Mouse (Mus musculus): ENCODE results near the gene Tchp.

Gene Tchp

GRCm38 (mm10) chr5:114698044-114698746, 9.4 kb upstream of the Tchp start:
- DNase-seq, result no peak

GRCm38 (mm10) chr5:114699015-114699414, 8.5 kb upstream of the Tchp start:
- no peak for DNase-seq

DNA sequence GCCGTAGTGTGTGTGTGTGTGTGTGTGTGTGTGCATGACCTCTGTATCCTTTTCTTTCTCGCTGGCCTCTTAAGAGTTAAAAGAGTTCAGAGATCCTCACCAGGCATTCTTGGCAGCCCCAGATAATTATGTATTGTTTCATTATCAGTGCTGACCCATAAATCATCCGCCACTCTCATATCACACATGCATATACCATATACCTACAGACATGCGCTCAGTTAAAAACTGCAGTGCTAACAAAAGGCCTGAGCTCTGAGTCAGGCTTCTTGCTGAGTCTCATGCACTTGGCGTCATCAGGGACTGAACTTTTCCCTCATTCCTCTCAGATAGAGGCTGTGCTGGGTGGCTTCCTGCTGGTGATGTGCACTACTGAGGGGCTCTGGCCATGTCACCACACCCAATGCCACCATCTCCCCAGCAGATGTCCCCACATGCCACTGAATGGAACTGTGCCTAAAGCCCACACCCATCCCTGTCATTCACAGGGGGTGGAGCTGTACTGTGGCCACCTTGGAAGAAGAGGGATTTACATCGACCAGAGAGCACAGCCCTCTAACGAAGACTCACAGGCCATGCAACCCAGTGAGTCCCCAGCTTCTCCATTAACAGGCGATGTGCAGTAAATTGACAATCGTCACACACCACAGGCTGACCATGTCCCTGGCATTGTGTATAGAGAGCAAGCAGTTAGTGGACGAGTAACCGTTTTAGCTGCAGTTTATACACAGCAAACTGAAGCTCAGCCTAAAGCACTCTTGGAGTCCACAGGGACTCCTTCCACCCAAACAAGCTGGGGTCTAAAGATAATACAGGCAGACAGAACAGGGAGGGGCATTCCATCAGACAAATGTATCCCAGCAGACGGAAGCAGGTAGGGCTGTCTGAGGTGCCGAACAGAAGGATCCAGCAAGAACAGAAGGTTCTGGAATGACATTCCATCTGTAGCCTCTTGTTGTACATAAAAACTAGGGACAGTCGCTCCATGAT, 4.9 kb upstream of the Tchp start:
- DNase-seq, result peak; percentile 31

- no peak for DNase-seq
These were observed 931 bp downstream of the Tchp start for GRCm38 (mm10) chr5:114708491-114708890.

GRCm38 (mm10) chr5:114709357-114709756, 1.8 kb downstream of the Tchp start:
- DNase-seq, result no peak

- DNase-seq, result no peak
These were observed 7.0 kb downstream of the Tchp start for GRCm38 (mm10) chr5:114714551-114714950.

DNA sequence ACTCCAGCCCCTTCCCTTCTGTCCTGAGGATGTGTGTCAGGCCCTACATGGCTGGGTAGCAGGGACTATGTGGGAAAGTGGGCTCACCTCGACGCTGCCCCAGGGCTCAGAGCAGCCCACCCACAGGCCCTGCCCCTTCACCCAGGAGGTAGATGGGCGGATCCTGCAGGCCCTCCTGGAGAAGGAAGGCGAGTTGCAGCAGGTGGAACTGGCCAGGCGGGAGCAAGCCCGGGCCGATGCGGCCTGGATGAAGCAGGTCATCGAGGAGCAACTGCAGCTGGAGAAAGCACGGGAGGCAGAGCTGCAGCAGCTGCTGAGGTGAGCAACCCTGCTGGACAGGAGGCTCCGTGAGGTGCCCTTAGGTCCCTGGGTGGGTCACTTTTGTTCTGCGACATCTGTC, 9.7 kb downstream of the Tchp start:
- DNase-seq, result no peak

- no peak for DNase-seq
These were observed 10.4 kb downstream of the Tchp start for GRCm38 (mm10) chr5:114717937-114718336.

DNA sequence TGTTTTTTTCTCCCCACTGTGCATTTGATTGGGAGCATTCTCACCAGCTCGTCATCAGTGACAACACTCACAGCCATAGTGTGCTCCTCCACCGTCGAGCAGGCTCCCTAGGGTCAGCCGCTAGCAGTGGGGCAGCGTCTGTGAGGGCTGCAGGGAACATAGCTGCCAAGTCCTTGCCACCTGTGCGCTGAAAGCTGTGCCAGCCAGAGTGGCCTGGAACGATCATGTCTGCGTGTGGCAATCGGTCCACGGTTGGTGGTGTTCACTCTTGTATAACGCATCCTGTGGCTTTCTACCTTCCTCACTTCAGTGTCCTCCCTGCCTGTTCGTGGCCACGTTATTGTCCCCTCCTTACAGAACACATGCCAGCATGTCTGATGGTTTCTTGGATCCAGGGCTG, 10.9 kb downstream of the Tchp start:
- DNase-seq, result no peak

- DNase-seq, result no peak
These were observed 11.7 kb downstream of the Tchp start for GRCm38 (mm10) chr5:114719003-114719927.

- no peak for DNase-seq
These were observed 12.3 kb downstream of the Tchp start for GRCm38 (mm10) chr5:114719928-114720270.

- DNase-seq, result no peak
These were observed 13.2 kb downstream of the Tchp start for GRCm38 (mm10) chr5:114720784-114721183.

GRCm38 (mm10) chr5:114721969-114722368, 14.4 kb downstream of the Tchp start:
- DNase-seq, result no peak

DNA sequence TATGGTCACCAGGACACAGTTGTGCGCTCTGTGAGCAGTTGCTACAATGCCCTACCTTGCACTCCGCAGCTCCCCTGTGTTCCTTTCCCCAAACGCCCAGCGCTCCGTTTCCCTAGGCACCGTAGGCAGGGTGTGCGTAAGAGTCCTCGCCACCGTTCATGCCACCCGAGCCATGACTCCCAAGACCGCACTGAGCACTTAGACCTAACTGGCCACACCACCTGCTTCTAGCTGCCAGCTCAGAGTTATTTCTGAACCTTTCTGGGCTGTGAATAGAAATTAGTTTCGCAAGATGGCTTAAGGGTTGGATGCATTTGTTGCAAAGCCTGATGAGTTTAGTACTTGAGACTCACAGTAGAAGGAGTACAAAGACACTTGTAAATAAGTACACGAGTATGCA, 15.3 kb downstream of the Tchp start:
- no peak for DNase-seq

GRCm38 (mm10) chr5:114728160-114728559, 20.6 kb downstream of the Tchp start:
- no peak for DNase-seq

DNA sequence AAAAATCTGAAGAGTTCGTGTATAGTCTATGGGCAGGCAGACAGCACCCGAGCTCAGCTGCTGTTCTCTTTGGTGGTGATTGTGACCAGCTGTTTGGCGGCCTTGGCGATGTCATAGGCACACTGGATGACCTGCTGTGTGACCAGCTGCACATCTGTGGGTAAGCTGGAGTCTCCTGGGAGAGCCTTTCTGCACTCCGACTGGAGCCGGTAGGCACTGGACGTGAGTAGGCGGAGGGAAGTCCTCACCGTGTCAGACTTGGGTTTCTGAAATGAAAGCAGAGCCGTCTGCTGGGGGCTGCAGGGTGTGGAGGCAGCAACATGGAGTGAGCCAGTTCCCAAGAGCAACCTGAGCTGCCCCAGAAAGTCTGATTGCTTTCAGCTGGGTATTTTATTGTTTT, 22.6 kb downstream of the Tchp start:
- no peak for DNase-seq

DNA sequence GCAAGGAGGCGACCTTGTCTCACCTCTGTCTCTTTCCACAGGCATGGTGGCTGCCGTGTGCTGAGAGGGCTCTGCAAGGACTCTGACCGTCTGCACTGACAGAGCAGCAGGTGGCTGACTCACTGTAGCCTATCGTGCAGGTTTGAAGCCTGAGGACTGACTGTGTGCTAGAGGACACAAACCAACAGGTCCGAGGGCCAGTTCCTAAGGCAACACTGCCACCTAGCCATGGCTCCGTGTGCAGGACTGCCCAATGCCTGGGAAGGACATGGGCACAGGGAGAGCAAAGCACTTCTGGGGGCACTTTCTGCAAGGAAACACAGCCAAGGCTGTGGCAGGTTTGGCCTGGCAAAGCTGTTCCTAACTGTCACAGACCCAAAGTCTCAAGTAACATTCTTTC, 23.9 kb downstream of the Tchp start:
- DNase-seq, result no peak

GRCm38 (mm10) chr5:114731969-114732368, 24.4 kb downstream of the Tchp start:
- DNase-seq, result no peak

DNA sequence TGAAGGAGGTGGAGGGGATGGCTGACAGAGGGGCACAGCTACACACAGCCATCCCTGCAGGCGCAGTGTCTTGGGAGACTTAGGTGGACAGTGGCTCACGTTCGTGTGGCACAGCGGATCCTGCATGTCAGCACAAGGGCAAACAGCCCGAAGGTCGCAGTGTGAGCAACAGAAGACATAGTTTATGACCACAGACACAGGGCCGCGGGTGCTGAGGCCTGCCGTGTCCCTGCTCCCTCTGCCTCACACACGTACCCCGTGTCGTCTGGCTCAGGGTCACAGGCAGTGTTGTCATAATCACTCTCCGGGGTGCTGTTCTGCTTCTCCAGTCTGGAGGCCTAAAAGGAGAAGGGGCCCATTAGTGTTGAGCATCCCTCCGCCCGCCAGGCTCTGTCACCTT, 26.0 kb downstream of the Tchp start:
- no peak for DNase-seq

GRCm38 (mm10) chr5:114737090-114737887, 29.7 kb downstream of the Tchp start:
- no peak for DNase-seq

GRCm38 (mm10) chr5:114738707-114739241, 31.2 kb downstream of the Tchp start:
- no peak for DNase-seq

DNA sequence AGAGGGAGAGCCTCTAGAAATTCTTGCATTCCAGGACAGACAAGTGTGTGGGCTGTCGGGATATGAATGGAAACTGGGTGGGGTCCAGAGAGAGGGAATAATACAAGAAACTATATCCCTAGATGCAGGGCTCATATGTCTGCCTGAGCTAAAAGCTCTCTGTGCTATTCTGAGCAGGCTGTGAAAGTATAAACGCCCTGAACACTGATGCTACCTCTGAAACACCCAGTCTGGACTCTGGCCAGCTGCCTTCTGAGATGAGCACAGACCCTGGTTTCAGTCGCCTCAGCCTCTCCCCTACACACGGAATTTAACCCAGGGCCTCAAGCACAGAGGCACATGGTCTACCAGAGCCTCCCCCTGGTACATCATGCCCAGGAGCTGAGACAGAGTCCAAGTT, 33.0 kb downstream of the Tchp start:
- DNase-seq, result no peak

Data from thymus, postnatal 14 days (tissue).